In genomic region chr2:180522825-180523224, GRCm38 (mm10) we compare ENCODE assay signal across 20 mouse cellular contexts. TPM values are rescaled to one million over a fixed set of nuclear protein-coding genes. Genes with fewer than 3 reads are reported as not detected.
A peak's percentile ranks its signal among the peaks of the same experiment; 100 is the strongest.
DNase-seq lines count a peak whose midpoint lies in the region; ATAC-seq and TF ChIP-seq lines count a peak whose summit lies in the region.
"Had no signal": no experiment of that assay in that cellular context is flagged by ENCODE, and none has a peak within 500 bp of the region (broad histone marks: within the 10 kb centered on the region; RNA-seq: fewer than 3 reads in every experiment).

No protein-coding gene starts in this region.

- ATAC-seq in liver, embryonic 11.5 days (replicated peaks; ENCODE audit: low FRiP score): no peak
- no peak for ATAC-seq in erythroid progenitor cell, adult 5-6 weeks (replicated peaks; ENCODE audit: low FRiP score, poor library complexity, severe bottlenecking)
- ATAC-seq: forebrain, embryonic 13.5 days; hindbrain, postnatal 0 days; lung, postnatal 0 days had no signal

- TF ChIP-seq POLR2A in cerebellum, adult 2 months (IDR thresholded peaks at IDR 0.05; ENCODE audit: borderline replicate concordance, insufficient read depth, low read length): no peak

- no peak for TF ChIP-seq CTCF in cerebellum, adult 2 months (IDR thresholded peaks at IDR 0.05; ENCODE audit: borderline replicate concordance, insufficient read depth, low read depth, low read length)

- no peak overlapping the region for H3K27ac ChIP-seq in liver, embryonic 11.5 days (ENCODE audit: low read depth, low read length)
- H3K27ac ChIP-seq in ES-E14 (ENCODE audit: insufficient read depth, low read depth, low read length, poor library complexity, severe bottlenecking): no peak overlapping the region
- H3K27ac ChIP-seq in cerebellum, adult 2 months (ENCODE audit: insufficient read depth, low read length): no peak overlapping the region
- H3K27ac ChIP-seq: forebrain, embryonic 13.5 days; hindbrain, embryonic 10.5 days; hindbrain, postnatal 0 days; layer of hippocampus, adult 2 months; stomach, postnatal 0 days had no signal

- peaks cover 9% of the 10 kb centered on the region for H3K27me3 ChIP-seq in liver, embryonic 11.5 days (replicated peaks; ENCODE audit: control insufficient read depth, insufficient read depth, low read length)
- no peaks in the 10 kb centered on the region for H3K27me3 ChIP-seq in cerebellum, adult 2 months (ENCODE audit: control insufficient read depth, insufficient read depth, low read length)

- H3K36me3 ChIP-seq in liver, embryonic 11.5 days (ENCODE audit: control insufficient read depth, insufficient read depth, low read length): no peaks in the 10 kb centered on the region
- H3K36me3 ChIP-seq in ES-E14 (ENCODE audit: control insufficient read depth, insufficient read depth, low read length, poor library complexity, severe bottlenecking): no peaks in the 10 kb centered on the region
- H3K36me3 ChIP-seq: hindbrain, embryonic 10.5 days had no signal

- H3K9ac ChIP-seq in liver, embryonic 11.5 days (ENCODE audit: low read depth, low read length): no peak overlapping the region
- no peak overlapping the region for H3K9ac ChIP-seq in ES-E14 (ENCODE audit: insufficient read depth, low read depth, low read length, poor library complexity, severe bottlenecking)
- H3K9ac ChIP-seq: forebrain, embryonic 13.5 days had no signal

- no peaks in the 10 kb centered on the region for H3K4me1 ChIP-seq in liver, embryonic 11.5 days (replicated peaks; ENCODE audit: control insufficient read depth, insufficient read depth, low read length)
- no peaks in the 10 kb centered on the region; a peak in 1 of 4 replicates for H3K4me1 ChIP-seq in ES-E14 (ENCODE audit: control insufficient read depth in 2 of 2, insufficient read depth in 2 of 2, low read length in 2 of 2, poor library complexity in 1 of 2)
- no peaks in the 10 kb centered on the region for H3K4me1 ChIP-seq in cerebellum, adult 2 months (ENCODE audit: control insufficient read depth, insufficient read depth, low read length)

- in situ Hi-C loops in ES-E14 (cut with MboI; ENCODE audit: low sequenced_read_pairs in 2 of 2, unreplicated experiment in 2 of 2): no loop called here

- no peak overlapping the region for H3K4me3 ChIP-seq in liver, embryonic 11.5 days (ENCODE audit: low read depth, low read length)
- no peak overlapping the region for H3K4me3 ChIP-seq in ES-E14 (ENCODE audit: insufficient read depth in 1 of 2, low read depth in 1 of 2, low read length in 2 of 2, poor library complexity in 1 of 2, severe bottlenecking in 1 of 2)
- H3K4me3 ChIP-seq in cerebellum, adult 2 months (replicated peaks; ENCODE audit: insufficient read depth, low read depth, low read length): no peak overlapping the region
- H3K4me3 ChIP-seq: forebrain, embryonic 13.5 days; hindbrain, embryonic 10.5 days; layer of hippocampus, adult 2 months had no signal

- no peak overlapping the region for H3K4me2 ChIP-seq in liver, embryonic 11.5 days
- H3K4me2 ChIP-seq: forebrain, embryonic 13.5 days had no signal

- DNase-seq in liver: peak; percentile 23
- DNase-seq in liver, embryonic 11.5 days (ENCODE audit: low spot score): no peak
- peak; percentile 21 for DNase-seq in 416B (ENCODE audit: low read depth)
- DNase-seq in ES-E14 (ENCODE audit: low read depth, low spot score): peak; percentile 70
- DNase-seq in induced T-regulatory cell, adult 2 months (ENCODE audit: low read depth): peak; percentile 6
- DNase-seq in frontal cortex, postnatal 14 days (ENCODE audit: low spot score in 2 of 2): no peak
- DNase-seq in cerebellum, adult 2 months: no peak
- DNase-seq: cerebellum, adult 18-20 months; gastrocnemius, postnatal 14 days; kidney, adult 11 months; left cerebral cortex, postnatal 4 days; thymus, postnatal 14 days had no signal

- WGBS in liver, embryonic 11.5 days: 55% methylated on average over 4 of the region's 4 CpGs
- WGBS in cerebellum, adult 2 months: 74% methylated on average over 4 of the region's 4 CpGs

- no peaks in the 10 kb centered on the region for H3K9me3 ChIP-seq in liver, embryonic 11.5 days (ENCODE audit: control insufficient read depth, low read length)
- H3K9me3 ChIP-seq in ES-E14 (ENCODE audit: control insufficient read depth, insufficient read depth, low read depth, low read length): no peaks in the 10 kb centered on the region
- H3K9me3 ChIP-seq: forebrain, embryonic 13.5 days; hindbrain, embryonic 10.5 days had no signal

TF ChIP-seq in ES-E14, 5 proteins besides CTCF, POLR2A, EP300 and RAD21:
- TF ChIP-seq CHD2 (IDR thresholded peaks at IDR 0.05; ENCODE audit: low read depth, low read length) (no peak), ZC3H11A (IDR thresholded peaks at IDR 0.05; ENCODE audit: borderline replicate concordance, low read depth, low read length) (no peak), ZNF384 (IDR thresholded peaks at IDR 0.05; ENCODE audit: low read depth, low read length) (no peak), HCFC1 (IDR thresholded peaks at IDR 0.05; ENCODE audit: borderline replicate concordance, insufficient read depth, low read length) (no peak), MAFK (IDR thresholded peaks at IDR 0.05; ENCODE audit: insufficient read depth, low read depth, low read length) (no peak)

RNA-seq across cellular contexts. Expression of gene Ntsr1, which starts 23.0 kb away (rescaled TPM):
- polyA plus RNA-seq in liver, embryonic 11.5 days (2014; fragmentation: Nextera tagmentation; extraction: Ambion mirVana): 0.49 and 0.75 TPM in 2 replicates
- total RNA-seq in ES-E14 (2012; rRNA removed): 0.09 TPM in 1 of 2 replicates, not detected in the other
- 0.79 and 1.3 TPM in 2 replicates for polyA plus RNA-seq in cerebellum, adult 2 months (2012; rRNA removed)
- not detected in 2 replicates for total RNA-seq in erythroid progenitor cell, adult 5-6 weeks (2015; ENCODE audit: low replicate concordance)
- total RNA-seq in erythroid progenitor cell, adult 5-6 weeks (2017; ENCODE audit: low replicate concordance): not detected in 2 replicates
- total RNA-seq: gastrocnemius, postnatal 14 days; liver, adult 2 months had no signal
- polyA plus RNA-seq: liver, adult 2 months had no signal

RNA-seq across cellular contexts. Expression of gene Mrgbp, which starts 58.3 kb away (rescaled TPM):
- polyA plus RNA-seq in liver, embryonic 11.5 days (2014; fragmentation: Nextera tagmentation; extraction: Ambion mirVana): 23.2 and 26.2 TPM in 2 replicates
- 27.2 and 30.9 TPM in 2 replicates for total RNA-seq in ES-E14 (2012; rRNA removed)
- polyA plus RNA-seq in cerebellum, adult 2 months (2012; rRNA removed): 32.2 and 34.6 TPM in 2 replicates
- 13.4 and 16.9 TPM in 2 replicates for total RNA-seq in erythroid progenitor cell, adult 5-6 weeks (2015; ENCODE audit: low replicate concordance)
- total RNA-seq in erythroid progenitor cell, adult 5-6 weeks (2017; ENCODE audit: low replicate concordance): 12.1 and 14.3 TPM in 2 replicates

Comparison
In these comparisons a context has a peak if more than half of its experiments do, and no peak if none do; other contexts are left out.
1. DNase-seq: peak in liver (single experiment), 416B (single experiment), ES-E14 (single experiment) and induced T-regulatory cell, adult 2 months (single experiment); none in liver, embryonic 11.5 days (single experiment), frontal cortex, postnatal 14 days (0 of 2) and cerebellum, adult 2 months (0 of 2).